Mouse (Mus musculus) thymus, adult 2 months (tissue): ENCODE results near the gene Brd3os.

ENCODE experiments used
- CTCF ChIP-seq: fragments of 200-500 bp; IDR thresholded peaks from 2 replicates; pipeline ENCODE4 v1.5.1; 2012; ENCODE audit warnings: mild to moderate bottlenecking, control low read depth, low read length, moderate library complexity, borderline replicate concordance; ENCODE audit not compliant: control insufficient read depth, poor library complexity, insufficient read depth; ENCODE audit errors: extremely low read depth
- POLR2A ChIP-seq: fragments of 200-500 bp; IDR thresholded peaks from 2 replicates; pipeline ENCODE4 v1.6.1; 2012; ENCODE audit warnings: mild to moderate bottlenecking, low read length, control low read depth, moderate library complexity; ENCODE audit not compliant: control insufficient read depth, poor library complexity, insufficient read depth; ENCODE audit errors: extremely low read depth

GRCm38 (mm10) chr2:27471170-27471584, 29.1 kb downstream of the Brd3os start:
- TF ChIP-seq CTCF (no peak), POLR2A (no peak)
